Mouse (Mus musculus) adrenal gland, postnatal 36 days (tissue): Measurements from ENCODE around the gene Phldb2. TPM values are rescaled to one million over a fixed set of nuclear protein-coding genes. Genes with fewer than 3 reads are reported as not detected.

ENCODE experiments used
- DNase-seq, 2 experiments: peaks; one replicate each; pipeline ENCODE4 v3.0.0; 2021; ENCODE audit warnings: mixed read lengths in 1 of 2
- total RNA-seq, 2 experiments: library from RNA; stranded (reverse); gene quantifications; 2 replicates each; pipeline ENCODE4 v1.2.3; 2021

Gene Phldb2
- total RNA-seq, 2 experiments from 2014 or later, result 29.8 to 50.3 TPM

GRCm38 (mm10) chr16:45841016-45841415 lies 112.4 kb downstream of the Phldb2 start:
- no peak for DNase-seq

- DNase-seq, result peak; percentile 75 to 76
These were observed 115.7 kb downstream of the Phldb2 start for GRCm38 (mm10) chr16:45837541-45838342.

- no peak for DNase-seq
These were observed 120.7 kb downstream of the Phldb2 start for GRCm38 (mm10) chr16:45832747-45833108.

- DNase-seq, result no peak
These were observed 121.2 kb downstream of the Phldb2 start for GRCm38 (mm10) chr16:45832061-45832746.

- DNase-seq, result no peak
These were observed 122.1 kb downstream of the Phldb2 start for GRCm38 (mm10) chr16:45831094-45831872.

GRCm38 (mm10) chr16:45830096-45830866 lies 123.1 kb downstream of the Phldb2 start:
- DNase-seq, result no peak

GRCm38 (mm10) chr16:45825309-45825708 lies 128.1 kb downstream of the Phldb2 start:
- DNase-seq, result no peak

- no peak for DNase-seq
These were observed 129.4 kb downstream of the Phldb2 start for GRCm38 (mm10) chr16:45824025-45824424.

GRCm38 (mm10) chr16:45819911-45820310 lies 133.5 kb downstream of the Phldb2 start:
- DNase-seq, result no peak

- DNase-seq, result no peak
These were observed 135.6 kb downstream of the Phldb2 start for GRCm38 (mm10) chr16:45817795-45818194.

- DNase-seq, result no peak
These were observed 136.7 kb downstream of the Phldb2 start for GRCm38 (mm10) chr16:45816670-45817069.

- DNase-seq, result no peak
These were observed 138.8 kb downstream of the Phldb2 start for GRCm38 (mm10) chr16:45814611-45815010.

- no peak for DNase-seq
These were observed 141.6 kb downstream of the Phldb2 start for GRCm38 (mm10) chr16:45811788-45812187.

GRCm38 (mm10) chr16:45810829-45811326 lies 142.5 kb downstream of the Phldb2 start:
- no peak for DNase-seq

GRCm38 (mm10) chr16:45810155-45810554 lies 143.2 kb downstream of the Phldb2 start:
- peak; percentile 62 to 76 for DNase-seq

GRCm38 (mm10) chr16:45804708-45805107 lies 148.7 kb downstream of the Phldb2 start:
- no peak for DNase-seq

GRCm38 (mm10) chr16:45800406-45800805 lies 153.0 kb downstream of the Phldb2 start:
- DNase-seq, result no peak

- no peak for DNase-seq
These were observed 154.2 kb downstream of the Phldb2 start for GRCm38 (mm10) chr16:45799150-45799549.

GRCm38 (mm10) chr16:45798591-45798990 lies 154.8 kb downstream of the Phldb2 start:
- DNase-seq, result no peak

- DNase-seq, result peak in 1 of 2 experiments; percentile 11
These were observed 156.6 kb downstream of the Phldb2 start for GRCm38 (mm10) chr16:45796815-45797214.

GRCm38 (mm10) chr16:45795188-45795693 lies 158.2 kb downstream of the Phldb2 start:
- no peak for DNase-seq
